Mouse (Mus musculus) kidney, adult 18-20 months (tissue): ENCODE data around the gene Erich3.
"Not testable (repeated sequence)": the region's sequence is repeated elsewhere in the genome, so short reads cannot be mapped to it uniquely, and the experiment has no call there.

ENCODE experiments used
- DNase-seq: peaks from one replicate; pipeline ENCODE4 v3.0.0; 2021

Gene Erich3

GRCm38 (mm10) chr3:154663545-154663944 lies at the start of gene Erich3:
Gene Erich3, plus strand, starts transcription at chr3:154663859.
- no peak for DNase-seq

- DNase-seq: no peak
These were observed 48.9 kb upstream of the Erich3 start for GRCm38 (mm10) chr3:154614771-154615170.

GRCm38 (mm10) chr3:154615304-154615703 lies 48.4 kb upstream of the Erich3 start:
- DNase-seq: no peak

GRCm38 (mm10) chr3:154616106-154616505 lies 47.6 kb upstream of the Erich3 start:
- no peak for DNase-seq

GRCm38 (mm10) chr3:154628284-154628683 lies 35.4 kb upstream of the Erich3 start:
- no peak for DNase-seq

GRCm38 (mm10) chr3:154631281-154631680 lies 32.4 kb upstream of the Erich3 start:
- DNase-seq: not testable (repeated sequence)

GRCm38 (mm10) chr3:154633091-154633490 lies 30.6 kb upstream of the Erich3 start:
- no peak for DNase-seq

- DNase-seq: no peak
These were observed 16.8 kb upstream of the Erich3 start for GRCm38 (mm10) chr3:154646638-154647442.

- DNase-seq: no peak
These were observed 16.2 kb upstream of the Erich3 start for GRCm38 (mm10) chr3:154647443-154647780.

- no peak for DNase-seq
These were observed 14.0 kb upstream of the Erich3 start for GRCm38 (mm10) chr3:154649411-154650285.

GRCm38 (mm10) chr3:154651192-154651821 lies 12.4 kb upstream of the Erich3 start:
- no peak for DNase-seq

- DNase-seq: peak; percentile 56
These were observed 10.9 kb upstream of the Erich3 start for GRCm38 (mm10) chr3:154652581-154653420.

GRCm38 (mm10) chr3:154653454-154653853 lies 10.2 kb upstream of the Erich3 start:
- DNase-seq: no peak

- DNase-seq: no peak
These were observed 9.4 kb upstream of the Erich3 start for GRCm38 (mm10) chr3:154654284-154654683.

- DNase-seq: no peak
These were observed 8.8 kb upstream of the Erich3 start for GRCm38 (mm10) chr3:154654901-154655300.

GRCm38 (mm10) chr3:154655711-154656110 lies 7.9 kb upstream of the Erich3 start:
- DNase-seq: no peak

GRCm38 (mm10) chr3:154663976-154664581 lies 420 bp downstream of the Erich3 start:
- peak; percentile 30 for DNase-seq

- no peak for DNase-seq
These were observed 977 bp downstream of the Erich3 start for GRCm38 (mm10) chr3:154664636-154665035.

GRCm38 (mm10) chr3:154668485-154668884 lies 4.8 kb downstream of the Erich3 start:
- no peak for DNase-seq

GRCm38 (mm10) chr3:154670584-154670983 lies 6.9 kb downstream of the Erich3 start:
- no peak for DNase-seq

GRCm38 (mm10) chr3:154671013-154671412 lies 7.4 kb downstream of the Erich3 start:
- no peak for DNase-seq

- no peak for DNase-seq
These were observed 9.7 kb downstream of the Erich3 start for GRCm38 (mm10) chr3:154673326-154673725.
